Mouse (Mus musculus) lung, adult 10 weeks (tissue): Measurements from ENCODE around the gene Tmem254b. TPM values are rescaled to one million over a fixed set of nuclear protein-coding genes. Genes with fewer than 3 reads are reported as not detected.

Experiments
- polyA plus RNA-seq: library from polyadenylated mRNA; stranded (reverse); fragments of 350-450 nt; fragmentation: Illumina TruSeq; extraction: RNeasy Lipid Tissue Mini Kit (QIAGEN cat#74804); gene quantifications from one replicate; pipeline ENCODE4 v1.2.3, GENCODE M21; 2014; ENCODE audit warnings: low read depth, low replicate concordance; ENCODE audit not compliant: insufficient read depth

Tmem254b gene
- 53.5 TPM for polyA plus RNA-seq

DNA sequence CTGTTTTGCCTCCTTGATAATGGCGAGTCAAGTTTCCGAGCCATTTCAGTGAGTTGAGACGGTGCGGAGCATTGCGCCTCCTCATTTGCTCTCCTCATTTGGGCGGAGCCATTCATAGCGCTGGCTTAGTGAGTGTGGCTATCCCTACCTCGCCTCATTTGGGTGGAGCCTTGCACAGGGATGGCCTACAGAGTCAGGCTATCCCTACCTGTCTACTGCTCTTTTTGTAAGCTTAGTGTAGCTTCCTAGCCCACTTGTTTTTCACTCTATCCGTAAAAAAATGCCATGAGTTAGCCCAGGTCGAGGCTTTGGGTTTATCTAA, at the start of gene Tmem254b:
Gene Tmem254b, minus strand, starts transcription at position 116 of the 322 bp plus-strand sequence.

DNA sequence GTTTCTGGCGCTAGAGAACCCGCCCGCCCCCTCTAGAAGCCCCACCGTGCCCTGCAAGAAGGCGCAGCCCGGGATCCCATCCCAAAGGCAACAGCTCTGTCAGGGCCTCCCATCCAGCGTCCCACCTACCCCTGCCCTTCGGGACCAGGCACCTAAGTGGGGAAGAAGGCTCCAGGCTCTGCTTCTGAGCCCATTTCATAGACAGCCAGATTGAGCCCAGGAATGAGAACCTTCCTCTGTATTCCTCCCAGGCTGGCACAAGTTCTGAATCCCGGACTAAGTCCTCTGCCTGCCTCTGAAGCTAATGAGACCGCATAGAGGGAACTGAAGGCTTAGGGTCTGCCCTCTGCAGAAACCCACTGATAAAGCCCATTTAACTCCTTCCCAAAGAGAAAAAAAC, 24.5 kb downstream of the Tmem254b start, which contains the start of gene Plac9b:
Gene Plac9b, minus strand, starts transcription at position 101 of the 400 bp plus-strand sequence.

Other genes starting within 250 kb of the Tmem254b start
- not detected for gene Duxbl1, start 228.5 kb downstream of the Tmem254b start, polyA plus RNA-seq
- 456 TPM for gene Gm9780, start 164.3 kb downstream of the Tmem254b start, polyA plus RNA-seq
- gene Tmem254c, start 139.7 kb downstream of the Tmem254b start, polyA plus RNA-seq: 45.6 TPM
- not detected for gene Cphx2, start 125.5 kb downstream of the Tmem254b start, polyA plus RNA-seq
- gene Cphx3, start 124.7 kb downstream of the Tmem254b start, polyA plus RNA-seq: not detected
- 0.59 TPM for gene Duxbl2, start 88.7 kb downstream of the Tmem254b start, polyA plus RNA-seq
- gene Plac9b, start 24.6 kb downstream of the Tmem254b start, polyA plus RNA-seq: 401 TPM
- gene Duxbl3, start 50.9 kb upstream of the Tmem254b start, polyA plus RNA-seq: not detected